Mouse (Mus musculus) macrophage (primary cell): ENCODE measurements around the gene Atp1a4. TPM values are rescaled to one million over a fixed set of nuclear protein-coding genes. Genes with fewer than 3 reads are reported as not detected.
A peak's percentile ranks its signal among the peaks of the same experiment; 100 is the strongest.

Source experiments
- H3K27ac ChIP-seq: fragments of 350-480 bp; formaldehyde crosslinking; 2 replicates; pipeline ENCODE4 v1.9.0; 2021
- H3K36me3 ChIP-seq: fragments of 350-480 bp; formaldehyde crosslinking; 2 replicates; pipeline ENCODE4 v1.9.0; 2021; ENCODE audit errors: inconsistent target
- H3K4me3 ChIP-seq: fragments of 350-480 bp; formaldehyde crosslinking; 2 replicates; pipeline ENCODE4 v1.9.0; 2021; ENCODE audit errors: inconsistent target
- H3K79me2 ChIP-seq: fragments of 350-480 bp; formaldehyde crosslinking; 2 replicates; pipeline ENCODE4 v1.9.0; 2021; ENCODE audit errors: inconsistent target
- WGBS: methylation state at CpG from one replicate; pipeline ENCODE4 v1.1.7; 2026; ENCODE audit warnings: inconsistent platforms; ENCODE audit not compliant: missing documents; 5-methylcytosine and 5-hydroxymethylcytosine counted together
- polyA plus RNA-seq: library from polyadenylated mRNA; stranded (reverse); fragments of 250-400 nt; gene quantifications from 3 replicates; pipeline ENCODE4 v1.2.4, GENCODE M21; 2018; ENCODE audit warnings: inconsistent platforms

Atp1a4 gene
- polyA plus RNA-seq, 1 experiment from 2014 or later: not detected

- Histone ChIP-seq H3K79me2 (no peaks in the 10 kb centered on the region), H3K27ac (no peak overlapping the region), H3K36me3 (no peaks in the 10 kb centered on the region), H3K4me3 (no peak overlapping the region)
- WGBS: 94% methylated on average over 15 of the region's 15 CpGs
Measured at GRCm38 (mm10) chr1:172218164-172218910, 39.9 kb downstream of the Atp1a4 start.

GRCm38 (mm10) chr1:172217148-172217547 lies 41.1 kb downstream of the Atp1a4 start:
- H3K4me3 ChIP-seq: no peak overlapping the region

DNA sequence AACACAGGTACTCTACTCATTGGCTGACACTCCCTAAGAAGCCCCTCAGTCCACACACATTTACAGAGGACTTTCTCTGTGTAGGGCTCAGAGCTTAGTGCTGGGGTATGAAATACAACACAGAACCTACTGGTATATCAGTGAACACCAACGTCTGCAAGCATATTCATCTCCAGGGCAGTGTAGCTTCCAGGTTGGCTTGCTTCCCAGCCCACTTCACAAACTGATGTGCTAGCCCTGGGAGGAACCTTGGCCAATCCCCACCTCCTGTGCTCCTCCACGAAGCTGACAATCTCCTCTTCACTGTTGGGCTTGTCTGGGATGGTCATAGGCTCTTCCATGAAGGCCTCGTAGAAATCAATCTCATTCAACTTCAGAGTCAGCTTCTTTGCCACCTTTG lies 43.5 kb downstream of the Atp1a4 start:
- WGBS: 30% methylated on average over 3 of the region's 3 CpGs
- H3K36me3 ChIP-seq: no peaks in the 10 kb centered on the region
- no peak overlapping the region for H3K27ac ChIP-seq

More at GRCm38 (mm10) chr1:172217148-172217547, 41.1 kb downstream of the Atp1a4 start:
- Histone ChIP-seq H3K27ac (peak overlapping the region; percentile 55), H3K36me3 (no peaks in the 10 kb centered on the region), H3K79me2 (no peaks in the 10 kb centered on the region)
- WGBS: 0% methylated on average over 3 of the region's 5 CpGs

GRCm38 (mm10) chr1:172213771-172214170 lies 44.4 kb downstream of the Atp1a4 start:
- no peak overlapping the region for H3K27ac ChIP-seq
- H3K4me3 ChIP-seq: no peak overlapping the region
- H3K79me2 ChIP-seq: no peaks in the 10 kb centered on the region
- no peaks in the 10 kb centered on the region for H3K36me3 ChIP-seq
- 88% methylated on average over 4 of the region's 4 CpGs for WGBS

More for the DNA sequence above, 43.5 kb downstream of the Atp1a4 start:
- H3K4me3 ChIP-seq: no peak overlapping the region
- H3K79me2 ChIP-seq: no peaks in the 10 kb centered on the region

- 87% methylated on average over 5 of the region's 5 CpGs for WGBS
- Histone ChIP-seq H3K36me3 (no peaks in the 10 kb centered on the region), H3K27ac (no peak overlapping the region), H3K4me3 (no peak overlapping the region), H3K79me2 (no peaks in the 10 kb centered on the region)
Measured at GRCm38 (mm10) chr1:172212776-172213175, 45.4 kb downstream of the Atp1a4 start.

DNA sequence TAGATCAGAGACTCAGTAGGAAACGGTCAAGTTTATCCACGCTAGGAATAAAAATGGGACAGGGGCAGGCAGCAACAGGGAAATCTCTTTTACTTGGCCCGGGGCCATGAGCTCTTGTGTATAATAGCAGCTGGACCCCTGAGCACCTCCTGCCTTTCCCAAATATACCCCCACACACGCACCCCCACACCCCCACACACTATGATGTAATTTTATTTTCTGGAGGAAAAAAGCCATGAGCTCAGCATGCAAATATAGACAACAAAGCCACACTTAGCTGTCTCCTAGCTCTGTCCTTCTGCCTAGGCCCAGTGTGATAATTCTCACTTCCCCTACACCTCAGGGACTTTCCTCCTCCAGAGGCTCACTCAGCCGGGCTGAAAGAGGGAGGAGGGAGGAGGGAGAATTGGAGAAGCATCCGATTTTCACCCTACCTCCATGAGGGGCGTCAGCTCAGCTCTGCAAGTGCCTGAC lies 51.1 kb downstream of the Atp1a4 start:
- H3K27ac ChIP-seq: peak overlapping the region; percentile 92
- 37% methylated on average over 6 of the region's 7 CpGs for WGBS
- peak overlapping the region; percentile 89; the same call in 1 of the 2 replicates for H3K4me3 ChIP-seq
- H3K79me2 ChIP-seq: peaks cover 43% of the 10 kb centered on the region
- peaks cover 8% of the 10 kb centered on the region; the same call in 1 of the 2 replicates for H3K36me3 ChIP-seq

DNA sequence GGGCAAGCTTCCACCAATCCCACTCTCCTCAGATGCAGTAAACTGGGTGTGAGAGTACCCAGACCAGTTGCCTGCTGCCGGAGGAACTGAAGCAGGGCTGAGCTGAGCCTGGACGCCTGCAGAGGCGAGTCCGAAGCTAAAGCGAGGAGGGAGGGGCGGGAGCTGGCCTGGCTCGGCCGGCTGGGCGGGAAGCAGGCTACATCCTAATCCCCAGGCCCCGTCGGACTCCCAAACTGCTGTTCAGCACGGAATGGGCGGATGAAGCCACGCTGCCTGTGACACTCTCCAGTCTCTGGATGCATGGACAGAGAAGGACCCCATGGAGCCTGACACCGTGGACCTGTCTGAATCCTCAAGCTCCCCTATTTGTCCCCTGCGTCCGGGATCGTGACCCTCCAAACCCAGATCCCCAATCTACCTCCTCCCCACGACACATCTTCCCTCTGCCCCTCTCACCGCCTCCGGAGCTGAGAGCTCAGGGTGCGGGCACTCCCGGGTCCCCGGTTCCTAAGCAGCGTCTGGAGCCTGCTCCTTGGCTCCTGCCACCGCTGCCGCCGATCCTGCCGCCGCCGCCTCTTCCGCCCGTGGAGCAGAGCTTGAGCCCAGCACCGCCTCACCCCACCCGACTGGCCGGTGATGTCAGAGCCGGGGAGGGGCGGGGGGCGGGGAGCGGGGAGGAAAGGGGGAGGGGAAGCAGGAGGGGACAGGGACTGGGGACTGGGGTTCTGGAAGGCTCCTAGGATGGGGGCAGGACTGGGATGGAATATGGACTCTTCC lies 51.9 kb downstream of the Atp1a4 start, which contains the start of gene Pea15a:
Pea15a (minus strand) TSS at position 664 of the 777 bp plus-strand sequence.
- Histone ChIP-seq H3K4me3 (peak within 1 kb of the TSS; percentile 89), H3K79me2 (peaks cover 51% of the 10 kb centered on the region), H3K27ac (peak within 1 kb of the TSS; percentile 92), H3K36me3 (peaks cover 17% of the 10 kb centered on the region)
- under 1% methylated on average over 34 of the region's 40 CpGs for WGBS

- Histone ChIP-seq H3K36me3 (peaks cover 23% of the 10 kb centered on the region), H3K79me2 (peaks cover 57% of the 10 kb centered on the region), H3K27ac (peak overlapping the region; percentile 92), H3K4me3 (peak overlapping the region; percentile 89)
- 8% methylated on average over 1 of the region's 3 CpGs for WGBS
Measured at GRCm38 (mm10) chr1:172205741-172206087, 52.5 kb downstream of the Atp1a4 start.

GRCm38 (mm10) chr1:172204814-172205740 lies 53.1 kb downstream of the Atp1a4 start:
- H3K36me3 ChIP-seq: peaks cover 28% of the 10 kb centered on the region
- peak overlapping the region; percentile 89 for H3K4me3 ChIP-seq
- peaks cover 64% of the 10 kb centered on the region for H3K79me2 ChIP-seq
- peak overlapping the region; percentile 92 for H3K27ac ChIP-seq
- WGBS: 82% methylated on average over 12 of the region's 15 CpGs

- no peak overlapping the region for H3K4me3 ChIP-seq
- 79% methylated on average over 9 of the region's 9 CpGs for WGBS
- H3K79me2 ChIP-seq: peaks cover 65% of the 10 kb centered on the region
- H3K27ac ChIP-seq: no peak overlapping the region
- H3K36me3 ChIP-seq: peaks cover 36% of the 10 kb centered on the region
Measured at GRCm38 (mm10) chr1:172204033-172204813, 54.0 kb downstream of the Atp1a4 start.

DNA sequence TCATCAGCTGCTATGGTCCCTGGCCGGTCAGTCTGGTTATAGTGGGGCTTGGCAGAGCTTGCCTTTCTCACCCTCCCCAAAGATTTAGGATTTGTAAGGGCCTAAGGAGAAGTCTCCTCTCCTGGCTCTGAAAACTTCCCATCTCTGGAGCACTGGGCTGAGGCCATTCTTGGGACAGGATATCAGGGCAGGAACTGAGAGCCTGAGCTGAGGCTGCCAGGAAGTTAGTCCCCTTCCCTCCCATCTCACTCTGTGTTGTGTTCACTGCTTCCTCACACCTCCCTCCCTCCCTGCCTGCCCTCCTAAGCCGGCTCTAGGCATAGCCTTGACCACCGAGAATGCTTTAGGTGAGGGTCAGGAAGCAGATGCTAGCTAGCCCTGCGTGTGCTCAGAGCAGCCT lies 54.6 kb downstream of the Atp1a4 start:
- Histone ChIP-seq H3K36me3 (peaks cover 41% of the 10 kb centered on the region), H3K4me3 (no peak overlapping the region), H3K79me2 (peaks cover 65% of the 10 kb centered on the region), H3K27ac (no peak overlapping the region)
- WGBS: 23% methylated on average over 4 of the region's 4 CpGs

- Histone ChIP-seq H3K36me3 (peaks cover 47% of the 10 kb centered on the region), H3K79me2 (peaks cover 65% of the 10 kb centered on the region), H3K27ac (no peak overlapping the region), H3K4me3 (no peak overlapping the region)
- 66% methylated on average over 2 of the region's 2 CpGs for WGBS
Measured at GRCm38 (mm10) chr1:172202894-172203522, 55.2 kb downstream of the Atp1a4 start.
